Mouse (Mus musculus) retina, postnatal 1 day (tissue): ENCODE results near the gene Fcrl5.

Experiments used
- DNase-seq: peaks from one replicate; pipeline ENCODE4 v3.0.0-alpha.2; 2012

Fcrl5 gene

GRCm38 (mm10) chr3:87533667-87534378, 98.2 kb downstream of the Fcrl5 start:
- no peak for DNase-seq

GRCm38 (mm10) chr3:87538034-87538433, 102.5 kb downstream of the Fcrl5 start:
- no peak for DNase-seq

DNA sequence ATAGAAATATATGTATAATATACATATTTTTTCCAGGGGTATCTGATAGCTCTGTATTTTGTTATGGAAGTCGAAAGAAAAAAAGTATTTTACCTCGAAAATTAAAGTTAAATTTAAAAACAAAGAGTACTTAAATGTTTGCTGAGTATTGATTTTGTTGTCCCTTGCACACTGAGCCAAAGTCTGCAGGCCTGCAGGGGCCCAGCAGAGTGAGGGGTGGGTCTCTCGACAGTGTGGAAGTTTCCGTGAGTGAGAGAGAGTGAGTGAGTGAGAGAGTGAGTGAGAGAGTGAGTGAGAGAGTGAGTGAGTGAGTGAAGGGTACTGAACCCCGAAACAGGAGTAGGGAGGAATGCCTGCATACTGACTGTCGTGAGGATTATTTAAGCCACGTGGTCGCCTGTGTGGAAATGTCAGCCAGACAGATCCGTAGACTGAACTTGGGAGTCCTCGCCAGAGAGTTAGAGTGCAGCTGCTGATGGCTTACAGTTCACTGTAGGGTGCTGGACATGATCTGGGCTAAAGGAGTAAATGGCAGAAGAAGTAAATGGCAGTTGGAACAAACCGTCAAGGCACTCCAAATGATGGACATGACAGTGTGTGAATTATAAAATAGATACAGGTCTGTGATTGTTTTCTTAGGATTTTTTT, 104.6 kb downstream of the Fcrl5 start:
- no peak for DNase-seq

DNA sequence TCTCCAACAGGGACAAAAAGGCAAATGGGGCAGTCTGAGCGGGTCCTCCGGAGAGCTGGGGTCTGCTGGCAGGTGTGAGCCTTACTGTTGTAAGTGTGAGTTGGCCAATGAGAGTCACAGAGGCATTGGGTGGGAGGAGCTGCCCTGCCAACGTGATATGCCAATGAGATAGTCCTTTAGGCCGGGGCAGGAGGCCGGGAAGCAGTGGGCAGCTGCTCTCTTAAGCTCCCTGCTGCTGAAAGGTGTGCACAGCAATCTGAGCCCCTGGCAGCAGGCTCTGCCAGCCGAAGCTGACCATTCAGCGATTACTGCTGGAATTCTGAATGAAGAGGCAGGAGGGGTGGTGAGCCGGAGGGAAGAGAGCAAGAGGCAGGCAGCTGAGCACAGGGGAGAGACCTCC, 105.1 kb downstream of the Fcrl5 start:
- DNase-seq, result peak; percentile 53

DNA sequence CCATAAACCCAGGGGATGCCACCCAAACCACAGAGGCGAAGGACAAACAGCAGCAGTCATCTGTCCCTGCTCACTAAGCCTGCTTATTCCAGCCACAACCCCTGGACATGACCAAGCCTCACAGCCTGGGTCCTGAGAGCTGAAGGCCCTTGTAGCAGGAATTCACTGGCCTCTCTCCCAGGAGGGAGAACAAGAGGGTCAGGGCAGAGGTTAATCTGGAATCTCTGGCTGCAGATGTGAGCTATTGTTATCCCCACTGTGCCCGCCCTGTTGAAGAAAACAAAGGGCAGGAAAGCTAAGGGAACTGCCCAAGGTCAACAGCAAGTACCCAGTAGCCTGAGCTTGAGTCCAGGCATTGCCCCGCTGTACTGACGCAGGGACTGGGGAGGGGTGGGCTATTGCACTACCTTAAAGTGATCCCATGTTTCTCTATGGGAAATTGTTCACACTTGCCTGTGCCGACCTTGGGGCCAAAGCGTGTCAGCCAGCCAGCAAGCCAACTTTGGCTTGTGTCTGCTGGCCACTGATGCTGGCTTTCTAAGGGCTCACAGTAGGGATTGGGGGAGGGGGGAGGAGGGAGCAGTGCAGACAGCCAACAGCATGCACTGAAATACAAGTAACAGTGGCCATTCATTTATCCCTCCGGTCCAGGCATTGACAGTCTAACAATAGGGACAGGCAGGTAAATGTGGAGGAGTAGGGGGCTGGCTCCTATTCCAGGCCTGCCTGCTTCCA, 107.1 kb downstream of the Fcrl5 start:
- peak; percentile 42 for DNase-seq

DNA sequence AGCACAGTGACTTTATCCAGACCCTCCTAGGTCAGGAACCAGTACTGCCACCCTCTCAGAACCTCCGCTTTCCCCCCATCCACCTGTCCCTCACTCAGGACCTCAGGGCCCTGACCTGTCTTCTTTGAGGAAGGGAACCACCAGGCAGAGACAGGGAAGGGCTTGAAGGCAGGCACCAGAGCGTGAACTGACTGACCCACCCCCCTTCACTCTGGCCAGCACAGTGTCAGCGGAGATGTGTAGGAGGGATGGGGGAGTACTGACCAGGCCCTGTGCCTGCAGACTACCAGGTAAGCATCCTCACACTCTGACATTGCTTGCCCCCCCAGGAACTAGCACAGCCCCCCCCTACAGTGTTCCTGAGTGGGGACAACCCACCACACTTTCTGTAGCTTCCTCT, 110.0 kb downstream of the Fcrl5 start:
- DNase-seq, result no peak

- DNase-seq, result peak; percentile 42
Observed at GRCm38 (mm10) chr3:87546291-87546721, 110.7 kb downstream of the Fcrl5 start.

GRCm38 (mm10) chr3:87549908-87550307, 114.3 kb downstream of the Fcrl5 start:
- DNase-seq, result no peak
